Mouse (Mus musculus): Measurements from ENCODE around the gene Rnf220.
"Not testable (repeated sequence)": the region's sequence is repeated elsewhere in the genome, so short reads cannot be mapped to it uniquely, and the experiment has no call there.

Gene Rnf220

GRCm38 (mm10) chr4:117267831-117268437 is 228.9 kb downstream of the Rnf220 start:
- no peak for DNase-seq (ENCODE audit: low read depth, low spot score)

- DNase-seq (ENCODE audit: low read depth, low spot score), result peak; percentile 85
Measured at GRCm38 (mm10) chr4:117267284-117267683, 229.6 kb downstream of the Rnf220 start.

GRCm38 (mm10) chr4:117262987-117263386 is 233.9 kb downstream of the Rnf220 start:
- no peak for DNase-seq (ENCODE audit: low read depth, low spot score)

GRCm38 (mm10) chr4:117262101-117262913 is 234.5 kb downstream of the Rnf220 start:
- no peak for DNase-seq (ENCODE audit: low read depth, low spot score)

GRCm38 (mm10) chr4:117261222-117261621 is 235.6 kb downstream of the Rnf220 start:
- DNase-seq (ENCODE audit: low read depth, low spot score), result no peak

- DNase-seq (ENCODE audit: low read depth, low spot score), result not testable (repeated sequence)
Measured at GRCm38 (mm10) chr4:117259909-117260308, 236.9 kb downstream of the Rnf220 start.

GRCm38 (mm10) chr4:117254672-117255071 is 242.2 kb downstream of the Rnf220 start:
- DNase-seq (ENCODE audit: low read depth, low spot score), result no peak

- DNase-seq (ENCODE audit: low read depth, low spot score), result no peak
Measured at GRCm38 (mm10) chr4:117254017-117254627, 242.7 kb downstream of the Rnf220 start.

GRCm38 (mm10) chr4:117253218-117254016 is 243.4 kb downstream of the Rnf220 start:
- DNase-seq (ENCODE audit: low read depth, low spot score), result no peak

GRCm38 (mm10) chr4:117252755-117253154 is 244.1 kb downstream of the Rnf220 start:
- no peak for DNase-seq (ENCODE audit: low read depth, low spot score)

- no peak for DNase-seq (ENCODE audit: low read depth, low spot score)
Measured at GRCm38 (mm10) chr4:117252351-117252750, 244.5 kb downstream of the Rnf220 start.

- DNase-seq (ENCODE audit: low read depth, low spot score), result peak; percentile 93
Measured at GRCm38 (mm10) chr4:117251801-117252316, 245.0 kb downstream of the Rnf220 start, which contains the start of the genes Tmem53 and Armh1. Gene Tmem53, plus strand, starts transcription at chr4:117251951. Gene Armh1, minus strand, starts transcription at chr4:117252125.

GRCm38 (mm10) chr4:117250982-117251381 is 245.9 kb downstream of the Rnf220 start:
- no peak for DNase-seq (ENCODE audit: low read depth, low spot score)

- no peak for DNase-seq (ENCODE audit: low read depth, low spot score)
Measured at GRCm38 (mm10) chr4:117240867-117241266, 256.0 kb downstream of the Rnf220 start.

GRCm38 (mm10) chr4:117239153-117239552 is 257.7 kb downstream of the Rnf220 start:
- DNase-seq (ENCODE audit: low read depth, low spot score), result no peak

GRCm38 (mm10) chr4:117235822-117236221 is 261.0 kb downstream of the Rnf220 start:
- DNase-seq (ENCODE audit: low read depth, low spot score), result no peak

GRCm38 (mm10) chr4:117234166-117234741 is 262.6 kb downstream of the Rnf220 start:
- no peak for DNase-seq (ENCODE audit: low read depth, low spot score)

- no peak for DNase-seq (ENCODE audit: low read depth, low spot score)
Measured at GRCm38 (mm10) chr4:117231208-117231607, 265.6 kb downstream of the Rnf220 start.

- no peak for DNase-seq (ENCODE audit: low read depth, low spot score)
Measured at GRCm38 (mm10) chr4:117230331-117230730, 266.5 kb downstream of the Rnf220 start.

GRCm38 (mm10) chr4:117229590-117229989 is 267.3 kb downstream of the Rnf220 start:
- no peak for DNase-seq (ENCODE audit: low read depth, low spot score)

- no peak for DNase-seq (ENCODE audit: low read depth, low spot score)
Measured at GRCm38 (mm10) chr4:117225250-117225649, 271.6 kb downstream of the Rnf220 start.
